Mouse (Mus musculus): ENCODE data around the gene Thumpd1.

Gene Thumpd1

GRCm38 (mm10) chr7:119720253-119720946 is at the start of gene Thumpd1:
TSS of gene Thumpd1 (minus strand) at chr7:119720798.
- under 1% methylated on average over 60 of the region's 60 CpGs for WGBS

GRCm38 (mm10) chr7:119769895-119770294 is 49.3 kb upstream of the Thumpd1 start:
- 93% methylated on average over 8 of the region's 8 CpGs for WGBS

GRCm38 (mm10) chr7:119766996-119767395 is 46.4 kb upstream of the Thumpd1 start:
- 78% methylated on average over 6 of the region's 6 CpGs for WGBS

- 83% methylated on average over 3 of the region's 3 CpGs for WGBS
Observed at GRCm38 (mm10) chr7:119764377-119764776, 43.8 kb upstream of the Thumpd1 start.

- WGBS: 62% methylated on average over 4 of the region's 4 CpGs
Observed at GRCm38 (mm10) chr7:119762166-119762697, 41.6 kb upstream of the Thumpd1 start.

- 85% methylated on average over 11 of the region's 11 CpGs for WGBS
Observed at GRCm38 (mm10) chr7:119760527-119760951, 39.9 kb upstream of the Thumpd1 start, which contains the start of gene Acsm3. TSS of gene Acsm3 (plus strand) at chr7:119760923.

- WGBS: 94% methylated on average over 1 of the region's 1 CpGs
Observed at GRCm38 (mm10) chr7:119753696-119754095, 33.1 kb upstream of the Thumpd1 start.

- 69% methylated on average over 2 of the region's 2 CpGs for WGBS
Observed at GRCm38 (mm10) chr7:119749942-119750341, 29.3 kb upstream of the Thumpd1 start.

GRCm38 (mm10) chr7:119748761-119749160 is 28.2 kb upstream of the Thumpd1 start:
- WGBS: 70% methylated on average over 2 of the region's 2 CpGs

GRCm38 (mm10) chr7:119745869-119746268 is 25.3 kb upstream of the Thumpd1 start:
- 35% methylated on average over 1 of the region's 1 CpGs for WGBS

GRCm38 (mm10) chr7:119744321-119744720 is 23.7 kb upstream of the Thumpd1 start:
- 11% methylated on average over 34 of the region's 34 CpGs for WGBS

GRCm38 (mm10) chr7:119739798-119740468 is 19.3 kb upstream of the Thumpd1 start:
- 3% methylated on average over 28 of the region's 44 CpGs for WGBS

GRCm38 (mm10) chr7:119738877-119739276 is 18.3 kb upstream of the Thumpd1 start:
- 89% methylated on average over 2 of the region's 2 CpGs for WGBS

GRCm38 (mm10) chr7:119731262-119731661 is 10.7 kb upstream of the Thumpd1 start:
- 75% methylated on average over 4 of the region's 4 CpGs for WGBS

GRCm38 (mm10) chr7:119727621-119728020 is 7.0 kb upstream of the Thumpd1 start:
- whole genome bisulfite sequencing: 78% methylated on average over 2 of the region's 2 CpGs

- WGBS: 5% methylated on average over 8 of the region's 8 CpGs
Observed at GRCm38 (mm10) chr7:119720947-119721310, 331 bp upstream of the Thumpd1 start.

- WGBS: 95% methylated on average over 7 of the region's 7 CpGs
Observed at GRCm38 (mm10) chr7:119714111-119714510, 6.5 kb downstream of the Thumpd1 start.

- 84% methylated on average over 1 of the region's 1 CpGs for WGBS
Observed at GRCm38 (mm10) chr7:119694926-119695325, 25.7 kb downstream of the Thumpd1 start.

- WGBS: 77% methylated on average over 4 of the region's 4 CpGs
Observed at GRCm38 (mm10) chr7:119692302-119692701, 28.3 kb downstream of the Thumpd1 start.

- WGBS: 76% methylated on average over 5 of the region's 5 CpGs
Observed at GRCm38 (mm10) chr7:119689726-119690125, 30.9 kb downstream of the Thumpd1 start, which contains the start of gene Acsm4. TSS of gene Acsm4 (plus strand) at chr7:119690026.

GRCm38 (mm10) chr7:119682699-119683098 is 37.9 kb downstream of the Thumpd1 start:
- 52% methylated on average over 4 of the region's 4 CpGs for WGBS

- WGBS: 80% methylated on average over 8 of the region's 8 CpGs
Observed at GRCm38 (mm10) chr7:119680107-119680506, 40.5 kb downstream of the Thumpd1 start.

- WGBS: 13% methylated on average over 6 of the region's 6 CpGs
Observed at GRCm38 (mm10) chr7:119673465-119673864, 47.1 kb downstream of the Thumpd1 start.

All from cerebral cortex, adult 2 months (tissue).